19 mouse cellular contexts compared by ENCODE assay signal in genomic region chr12:54820684-54821161, GRCm38 (mm10). TPM values are rescaled to one million over a fixed set of nuclear protein-coding genes. Genes with fewer than 3 reads are reported as not detected.
DNase-seq lines count a peak whose midpoint lies in the region; ATAC-seq and TF ChIP-seq lines count a peak whose summit lies in the region.
"Had no signal": no experiment of that assay in that cellular context is flagged by ENCODE, and none has a peak within 500 bp of the region (broad histone marks: within the 10 kb centered on the region; RNA-seq: fewer than 3 reads in every experiment).

No protein-coding gene starts in this region.

- H3K4me1 ChIP-seq in thymus, adult 2 months (replicated peaks; ENCODE audit: control insufficient read depth, insufficient read depth, low read length), result peaks cover 11% of the 10 kb centered on the region
- no peaks in the 10 kb centered on the region for H3K4me1 ChIP-seq in stomach, postnatal 0 days (replicated peaks; ENCODE audit: control insufficient read depth, insufficient read depth)
- 0 out of 2 replicates have a peak, but pooled peaks cover 5% of the 10 kb centered on the region for H3K4me1 ChIP-seq in hindbrain, embryonic 13.5 days (replicated peaks)
- H3K4me1 ChIP-seq: limb, embryonic 13.5 days had no signal

- no peak for TF ChIP-seq CTCF in thymus, adult 2 months (IDR thresholded peaks at IDR 0.05; ENCODE audit: borderline replicate concordance, control insufficient read depth, extremely low read depth, insufficient read depth, low read length, poor library complexity)
- TF ChIP-seq CTCF in stomach, postnatal 0 days (IDR thresholded peaks at IDR 0.05; ENCODE audit: low read depth), result no peak

- no peaks in the 10 kb centered on the region for H3K27me3 ChIP-seq in thymus, adult 2 months (ENCODE audit: control insufficient read depth, insufficient read depth, low read length)
- no peaks in the 10 kb centered on the region for H3K27me3 ChIP-seq in stomach, postnatal 0 days (ENCODE audit: control insufficient read depth, insufficient read depth, low read length)
- no peaks in the 10 kb centered on the region for H3K27me3 ChIP-seq in hindbrain, embryonic 13.5 days
- H3K27me3 ChIP-seq: kidney, embryonic 15.5 days; limb, embryonic 13.5 days; megakaryocyte, embryonic 14.5 days; Patski had no signal

- WGBS in thymus, adult 2 months, result 6% methylated on average over 2 of the region's 2 CpGs
- 0% methylated on average over 2 of the region's 2 CpGs for WGBS in macrophage (ENCODE audit: missing documents)
- 37% methylated on average over 2 of the region's 2 CpGs for WGBS in stomach, postnatal 0 days
- 45% methylated on average over 2 of the region's 2 CpGs for WGBS in hindbrain, embryonic 13.5 days

- no peak for ATAC-seq in stomach, postnatal 0 days (ENCODE audit: low FRiP score, low TSS enrichment)
- no peak for ATAC-seq in hindbrain, embryonic 13.5 days (ENCODE audit: low FRiP score)
- ATAC-seq: activated CD4-positive, CD25-positive, alpha-beta regulatory T cell, adult 4 months; Patski had no signal

- H3K4me3 ChIP-seq in thymus, adult 2 months (ENCODE audit: control insufficient read depth, insufficient read depth, low read length), result no peak overlapping the region
- H3K4me3 ChIP-seq in macrophage (ENCODE audit: inconsistent target), result no peak overlapping the region
- no peak overlapping the region for H3K4me3 ChIP-seq in stomach, postnatal 0 days (ENCODE audit: low read depth, low read length)
- no peak overlapping the region for H3K4me3 ChIP-seq in hindbrain, embryonic 13.5 days
- H3K4me3 ChIP-seq: kidney, embryonic 15.5 days; limb, embryonic 13.5 days; megakaryocyte, embryonic 14.5 days had no signal

- TF ChIP-seq EP300 in stomach, postnatal 0 days (optimal IDR thresholded peaks at IDR 0.05), result no peak

- DNase-seq in thymus, adult 2 months, result no peak
- DNase-seq in thymus, adult 18-20 months, result no peak
- DNase-seq in MEL-GATA-1-ER (ENCODE audit: extremely low read depth, low read depth), result peak; percentile 77
- no peak for DNase-seq in stomach, postnatal 0 days (ENCODE audit: low spot score)
- DNase-seq in heart, adult 8-10 months (ENCODE audit: low spot score), result no peak
- DNase-seq: adrenal gland, postnatal 25 days; cerebellum, adult 9-11 months; embryo, embryonic 11 days; gastrocnemius, postnatal 25 days; lung, adult 2 months; thymus, postnatal 36 days had no signal

- TF ChIP-seq POLR2A in thymus, adult 2 months (IDR thresholded peaks at IDR 0.05; ENCODE audit: control insufficient read depth, extremely low read depth, insufficient read depth, low read length, poor library complexity), result no peak

- H3K9me3 ChIP-seq in stomach, postnatal 0 days (ENCODE audit: control insufficient read depth, low read length), result no peaks in the 10 kb centered on the region
- no peaks in the 10 kb centered on the region for H3K9me3 ChIP-seq in hindbrain, embryonic 13.5 days
- H3K9me3 ChIP-seq: kidney, embryonic 15.5 days; limb, embryonic 13.5 days; megakaryocyte, embryonic 14.5 days had no signal

- H3K27ac ChIP-seq in thymus, adult 2 months (ENCODE audit: control insufficient read depth, insufficient read depth, low read length), result peak overlapping the region; percentile 50
- H3K27ac ChIP-seq in macrophage, result peak overlapping the region; percentile 88
- 0 out of 2 replicates have a peak overlapping the region, but pooled peaks have one; percentile 35 for H3K27ac ChIP-seq in stomach, postnatal 0 days (replicated peaks)
- H3K27ac ChIP-seq in hindbrain, embryonic 13.5 days, result no peak overlapping the region
- H3K27ac ChIP-seq: kidney, embryonic 15.5 days; limb, embryonic 13.5 days had no signal

- H3K36me3 ChIP-seq in thymus, adult 2 months (ENCODE audit: control insufficient read depth, insufficient read depth, low read length), result no peaks in the 10 kb centered on the region
- no peaks in the 10 kb centered on the region for H3K36me3 ChIP-seq in macrophage (ENCODE audit: inconsistent target)
- no peaks in the 10 kb centered on the region for H3K36me3 ChIP-seq in stomach, postnatal 0 days (ENCODE audit: control insufficient read depth, insufficient read depth, low read length)
- no peaks in the 10 kb centered on the region for H3K36me3 ChIP-seq in hindbrain, embryonic 13.5 days
- H3K36me3 ChIP-seq: kidney, embryonic 15.5 days; limb, embryonic 13.5 days had no signal

- no peak overlapping the region for H3K9ac ChIP-seq in stomach, postnatal 0 days (ENCODE audit: low read length)
- no peak overlapping the region for H3K9ac ChIP-seq in hindbrain, embryonic 13.5 days
- H3K9ac ChIP-seq: kidney, embryonic 15.5 days; limb, embryonic 13.5 days had no signal

- no peak overlapping the region for H3K4me2 ChIP-seq in stomach, postnatal 0 days (replicated peaks; ENCODE audit: low read depth)
- no peak overlapping the region for H3K4me2 ChIP-seq in hindbrain, embryonic 13.5 days
- H3K4me2 ChIP-seq: heart, embryonic 11.5 days; kidney, embryonic 15.5 days; limb, embryonic 13.5 days had no signal

- H3K79me2 ChIP-seq in macrophage (ENCODE audit: inconsistent target), result no peaks in the 10 kb centered on the region

RNA-seq across cellular contexts. Expression of gene Snx6, which starts 25.2 kb away (rescaled TPM):
- 25.2 and 27.3 TPM in 2 replicates for polyA plus RNA-seq in thymus, adult 2 months (2012; rRNA removed)
- 100 to 1,000 TPM in 18 of 26 experiments, 10 to 100 TPM in 8; 61.3 to 218 (median 151) TPM for total RNA-seq in macrophage (2018; cell fraction: chromatin; rRNA removed)
- total RNA-seq in macrophage (2018; cell fraction: cytosol; rRNA removed), result 100 to 1,000 TPM in 19 of 26 experiments, 10 to 100 TPM in 7; 88.1 to 130 (median 109) TPM
- total RNA-seq in macrophage (2018; cell fraction: nucleus; rRNA removed), result 100 to 1,000 TPM in 5 of 26 experiments, 10 to 100 TPM in 21; 43.5 to 190 (median 74.0) TPM
- polyA plus RNA-seq in macrophage (2018), result 111 to 154 TPM (median 121 TPM) in 3 replicates
- polyA plus RNA-seq in stomach, postnatal 0 days (2015; fragmentation: Nextera tagmentation; extraction: Ambion mirVana), result 260 and 269 TPM in 2 replicates
- 178 and 201 TPM in 2 replicates for polyA plus RNA-seq in hindbrain, embryonic 13.5 days (2015; fragmentation: Nextera tagmentation; extraction: Ambion mirVana)
- total RNA-seq in heart, adult 8-10 months (2022), result 10 to 100 TPM; 27.1 to 31.7 (median 29.0) TPM

RNA-seq across cellular contexts. Expression of gene Cfl2, which starts 42.0 kb away (rescaled TPM):
- polyA plus RNA-seq in thymus, adult 2 months (2012; rRNA removed), result 9.4 and 11.5 TPM in 2 replicates
- 10 to 100 TPM in 25 of 26 experiments, 1 to 10 TPM in 1; 9.6 to 67.4 (median 33.6) TPM for total RNA-seq in macrophage (2018; cell fraction: chromatin; rRNA removed)
- total RNA-seq in macrophage (2018; cell fraction: cytosol; rRNA removed), result 10 to 100 TPM; 16.2 to 23.6 (median 19.2) TPM
- 10 to 100 TPM in 25 of 26 experiments, 1 to 10 TPM in 1; 8.0 to 84.5 (median 39.9) TPM for total RNA-seq in macrophage (2018; cell fraction: nucleus; rRNA removed)
- 21.0 to 27.8 TPM (median 21.9 TPM) in 3 replicates for polyA plus RNA-seq in macrophage (2018)
- polyA plus RNA-seq in stomach, postnatal 0 days (2015; fragmentation: Nextera tagmentation; extraction: Ambion mirVana), result 127 and 132 TPM in 2 replicates
- polyA plus RNA-seq in hindbrain, embryonic 13.5 days (2015; fragmentation: Nextera tagmentation; extraction: Ambion mirVana), result 295 and 300 TPM in 2 replicates
- total RNA-seq in heart, adult 8-10 months (2022), result 100 to 1,000 TPM; 390 to 423 (median 413) TPM
